Comparison of ENCODE assay signal across 8 mouse cellular contexts in genomic region chr7:35334527-35335452, GRCm38 (mm10). TPM values are rescaled to one million over a fixed set of nuclear protein-coding genes. Genes with fewer than 3 reads are reported as not detected.
DNase-seq lines count a peak whose midpoint lies in the region; TF ChIP-seq lines count a peak whose summit lies in the region.

No protein-coding gene starts in this region.

- peak overlapping the region; percentile 58 for H3K4me3 ChIP-seq in embryonic fibroblast, embryonic 13.5 days (ENCODE audit: insufficient read depth, low read length)
- peak overlapping the region; percentile 74 for H3K4me3 ChIP-seq in limb, embryonic 10.5 days
- H3K4me3 ChIP-seq in midbrain, embryonic 10.5 days = peak overlapping the region; percentile 79

- H3K27ac ChIP-seq in embryonic fibroblast, embryonic 13.5 days (ENCODE audit: insufficient read depth, low read length) = no peak overlapping the region
- peak overlapping the region; percentile 66 for H3K27ac ChIP-seq in limb, embryonic 10.5 days
- H3K27ac ChIP-seq in midbrain, embryonic 10.5 days (replicated peaks) = peak overlapping the region; percentile 79

- H3K27me3 ChIP-seq in limb, embryonic 10.5 days (ENCODE audit: low read depth, poor library complexity, severe bottlenecking) = peaks cover 49% of the 10 kb centered on the region
- peaks cover 52% of the 10 kb centered on the region for H3K27me3 ChIP-seq in midbrain, embryonic 10.5 days (ENCODE audit: low read depth, poor library complexity, severe bottlenecking)
- H3K27me3 ChIP-seq in splenic B cell, adult 2 months (ENCODE audit: control insufficient read depth, insufficient read depth, low read length, poor library complexity, severe bottlenecking) = no peaks in the 10 kb centered on the region

- intact Hi-C loops in heart, postnatal 36 days (cut with DNase I) = no loop called here

- TF ChIP-seq CTCF in embryonic fibroblast, embryonic 13.5 days (IDR thresholded peaks at IDR 0.05; ENCODE audit: borderline replicate concordance, insufficient read depth, low read length) = no peak

- no peak for TF ChIP-seq POLR2A in embryonic fibroblast, embryonic 13.5 days (IDR thresholded peaks at IDR 0.05; ENCODE audit: low read depth, low read length)

- peak; percentile 16 for DNase-seq in gastrocnemius, adult 18-20 months (ENCODE audit: low spot score)
- no peak for DNase-seq in gastrocnemius, postnatal 25 days
- DNase-seq in adrenal gland, postnatal 25 days = peak; percentile 28
- DNase-seq in heart, postnatal 36 days = peak; percentile 40 to 44
- DNase-seq in limb, embryonic 10.5 days (ENCODE audit: low spot score) = peak; percentile 65
- DNase-seq in midbrain, embryonic 10.5 days (ENCODE audit: low spot score) = peak; percentile 28
- DNase-seq in splenic B cell, adult 2 months (ENCODE audit: low read depth, low spot score) = peak; percentile 84

- under 1% methylated on average over 51 of the region's 51 CpGs for WGBS in limb, embryonic 10.5 days
- WGBS in midbrain, embryonic 10.5 days = 1% methylated on average over 51 of the region's 51 CpGs

- H3K9me3 ChIP-seq in limb, embryonic 10.5 days (replicated peaks) = no peaks in the 10 kb centered on the region
- H3K9me3 ChIP-seq in midbrain, embryonic 10.5 days (replicated peaks) = no peaks in the 10 kb centered on the region

- no peaks in the 10 kb centered on the region for H3K36me3 ChIP-seq in limb, embryonic 10.5 days
- no peaks in the 10 kb centered on the region for H3K36me3 ChIP-seq in midbrain, embryonic 10.5 days
- H3K36me3 ChIP-seq in splenic B cell, adult 2 months (ENCODE audit: control insufficient read depth, insufficient read depth, low read length, poor library complexity, severe bottlenecking) = no peaks in the 10 kb centered on the region

- H3K4me1 ChIP-seq in embryonic fibroblast, embryonic 13.5 days (ENCODE audit: control insufficient read depth, insufficient read depth, low read length) = no peaks in the 10 kb centered on the region; the same call in 1 of the 2 replicates
- peaks cover 25% of the 10 kb centered on the region for H3K4me1 ChIP-seq in limb, embryonic 10.5 days
- peaks cover 28% of the 10 kb centered on the region for H3K4me1 ChIP-seq in midbrain, embryonic 10.5 days

RNA-seq across cellular contexts. Expression of gene Rhpn2, which starts 0.8 kb away (rescaled TPM):
- total RNA-seq in gastrocnemius, adult 18-20 months (2021) = 1 to 10 TPM; 2.4 to 4.2 TPM
- 1 to 10 TPM in 1 of 2 experiments, under 1 TPM in 1; 0.67 to 1.3 TPM for total RNA-seq in gastrocnemius, postnatal 25 days (2021)
- 1.7 and 2.8 TPM in 2 replicates for total RNA-seq in adrenal gland, postnatal 25 days (2021)
- 0.32 and 0.39 TPM in 2 replicates for polyA plus RNA-seq in embryonic fibroblast, embryonic 13.5 days (2011; ENCODE audit: insufficient read length, low read depth, missing spikeins)
- 1 to 10 TPM; 4.5 to 6.1 TPM for total RNA-seq in heart, postnatal 36 days (2021)
- 3.2 and 3.5 TPM in 2 replicates for polyA plus RNA-seq in limb, embryonic 10.5 days (2016; fragmentation: Nextera tagmentation; extraction: Ambion mirVana)
- polyA plus RNA-seq in midbrain, embryonic 10.5 days (2016; fragmentation: Nextera tagmentation; extraction: Ambion mirVana) = 3.2 and 3.7 TPM in 2 replicates

RNA-seq across cellular contexts. Expression of gene Gpatch1, which starts 16.6 kb away (rescaled TPM):
- 1 to 10 TPM; 7.0 to 7.6 TPM for total RNA-seq in gastrocnemius, adult 18-20 months (2021)
- 1 to 10 TPM; 4.2 to 5.2 TPM for total RNA-seq in gastrocnemius, postnatal 25 days (2021)
- total RNA-seq in adrenal gland, postnatal 25 days (2021) = 14.8 and 21.9 TPM in 2 replicates
- 7.6 and 9.8 TPM in 2 replicates for polyA plus RNA-seq in embryonic fibroblast, embryonic 13.5 days (2011; ENCODE audit: insufficient read length, low read depth, missing spikeins)
- total RNA-seq in heart, postnatal 36 days (2021) = 10 to 100 TPM; 10.9 to 15.4 TPM
- polyA plus RNA-seq in limb, embryonic 10.5 days (2016; fragmentation: Nextera tagmentation; extraction: Ambion mirVana) = 15.9 and 17.8 TPM in 2 replicates
- 16.8 and 17.5 TPM in 2 replicates for polyA plus RNA-seq in midbrain, embryonic 10.5 days (2016; fragmentation: Nextera tagmentation; extraction: Ambion mirVana)
